21 mouse cellular contexts compared by ENCODE assay signal in genomic region chr1:152409356-152409755, GRCm38 (mm10). TPM values are rescaled to one million over a fixed set of nuclear protein-coding genes. Genes with fewer than 3 reads are reported as not detected.
DNase-seq lines count a peak whose midpoint lies in the region; ATAC-seq lines count a peak whose summit lies in the region.
"Had no signal": no experiment of that assay in that cellular context is flagged by ENCODE, and none has a peak within 500 bp of the region (broad histone marks: within the 10 kb centered on the region; RNA-seq: fewer than 3 reads in every experiment).

No protein-coding gene starts in this region.

- ATAC-seq in cerebellum, adult (ENCODE audit: insufficient number of reproducible peaks, low FRiP score, low TSS enrichment): no peak
- ATAC-seq: activated CD4-positive, CD25-positive, alpha-beta regulatory T cell, adult 4 months; forebrain, embryonic 14.5 days; forebrain, postnatal 0 days had no signal

- intact Hi-C loops in left cerebral cortex, postnatal 4 days (cut with DNase I): no loop called here
- intact Hi-C loops in left cerebral cortex, postnatal 36 days (cut with DNase I): loop anchor here (10.0 kb wide), 1 partner anchor 85 kb away; no protein-coding TSS in a partner anchor

- DNase-seq in cerebellum, postnatal 10 days: peak; percentile 46 to 59
- peak; percentile 37 for DNase-seq in left cerebral cortex, postnatal 4 days
- no peak for DNase-seq in left cerebral cortex, postnatal 36 days (ENCODE audit: low spot score in 2 of 2)
- DNase-seq in retina, postnatal 1 day: peak; percentile 36
- DNase-seq in retina, embryonic 14.5 days (ENCODE audit: low spot score): no peak
- peak; percentile 41 for DNase-seq in right cerebral cortex, postnatal 4 days
- no peak for DNase-seq in right cerebral cortex, postnatal 36 days (ENCODE audit: low spot score in 2 of 2)
- DNase-seq: adrenal gland, adult 8-10 months; adrenal gland, postnatal 25 days; cerebellum, adult 18-20 months; cerebellum, adult 9-10 months; forebrain, postnatal 0 days; gastrocnemius, adult 2 months; gastrocnemius, postnatal 14 days; heart, adult 18-20 months; heart, postnatal 14 days; heart, postnatal 4 days had no signal

RNA-seq across cellular contexts. Expression of gene Colgalt2, which starts 9.7 kb away (rescaled TPM):
- 1 to 10 TPM; 6.7 to 8.1 TPM for total RNA-seq in left cerebral cortex, postnatal 4 days (2021)
- 1 to 10 TPM; 5.3 TPM for total RNA-seq in left cerebral cortex, postnatal 36 days (2021)
- total RNA-seq: common myeloid progenitor, adult 5-6 weeks had no signal

RNA-seq across cellular contexts. Expression of gene Tsen15, which starts 22.9 kb away (rescaled TPM):
- 10 to 100 TPM; 24.1 to 24.7 TPM for total RNA-seq in left cerebral cortex, postnatal 4 days (2021)
- 10 to 100 TPM; 29.0 to 35.2 TPM for total RNA-seq in left cerebral cortex, postnatal 36 days (2021)

Comparison
In these comparisons a context has a peak if more than half of its experiments do, and no peak if none do; other contexts are left out.
1. DNase-seq: peak in cerebellum, postnatal 10 days (2 of 2), left cerebral cortex, postnatal 4 days (single experiment), retina, postnatal 1 day (single experiment) and right cerebral cortex, postnatal 4 days (single experiment); none in left cerebral cortex, postnatal 36 days (0 of 2), retina, embryonic 14.5 days (single experiment) and right cerebral cortex, postnatal 36 days (0 of 2).